Mouse (Mus musculus): ENCODE results near the gene Tmem30b.

DNA sequence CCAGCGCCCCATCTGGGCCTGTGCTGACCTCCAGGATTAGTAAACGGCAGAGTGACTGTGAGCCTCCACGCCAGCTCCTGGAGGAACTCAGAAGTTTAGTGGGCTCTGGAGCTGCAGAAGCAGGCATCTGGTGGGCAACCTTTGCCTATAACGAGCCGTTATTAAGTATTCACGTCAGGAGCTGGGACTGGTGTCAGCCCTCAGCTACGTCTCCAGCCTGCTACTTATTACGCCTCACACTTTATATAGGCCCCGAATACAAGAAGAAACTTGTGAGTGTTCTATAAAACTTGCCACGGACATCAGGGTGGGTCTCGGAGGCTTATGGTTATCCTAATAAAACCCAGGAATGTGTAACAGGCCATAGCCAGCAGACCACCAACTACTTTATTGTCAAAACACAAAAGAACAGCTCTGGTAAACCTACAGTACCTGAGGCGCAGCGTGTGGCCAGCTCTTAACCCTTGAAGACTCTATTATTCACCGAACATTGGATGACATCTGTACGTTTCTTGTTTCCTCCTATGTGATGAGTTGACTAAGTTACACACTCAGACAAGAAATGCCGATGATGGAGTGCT, 34.6 kb downstream of the Tmem30b start:
- TF ChIP-seq CTCF (IDR thresholded peaks at IDR 0.05; ENCODE audit: low read depth) (no peak), EP300 (IDR thresholded peaks at IDR 0.05; ENCODE audit: low read depth) (no peak)

Data from heart, postnatal 0 days (tissue).